Mouse (Mus musculus) hematopoietic stem cell, adult 5-6 weeks (primary cell): ENCODE measurements around the gene Actr8. TPM values are rescaled to one million over a fixed set of nuclear protein-coding genes. Genes with fewer than 3 reads are reported as not detected.

Experiments used
- ATAC-seq, 2 experiments: fragments of 125-278 bp in 1 of 2; replicated peaks in 1 of 2; 2 replicates each; pipeline ENCODE4 v1.8.0; 2016 to 2017; ENCODE audit warnings: inconsistent platforms in 2 of 2, mild to moderate bottlenecking in 2 of 2, moderate number of reproducible peaks in 2 of 2, low read depth in 1 of 2, moderate TSS enrichment in 1 of 2; ENCODE audit not compliant: low FRiP score in 2 of 2, poor library complexity in 2 of 2, severe bottlenecking in 2 of 2, insufficient read depth in 1 of 2, low TSS enrichment in 1 of 2
- total RNA-seq: library from RNA; stranded (forward); fragments of 172-1452, 232-1000 nt; gene quantifications from 2 replicates; pipeline ENCODE4 v1.2.3, GENCODE M21; 2017

Actr8 gene
- total RNA-seq, 1 experiment from 2014 or later = 38.1 TPM

GRCm38 (mm10) chr14:30018846-30019245 lies 40.7 kb downstream of the Actr8 start:
- ATAC-seq = no peak

- no peak for ATAC-seq
These were observed 41.2 kb downstream of the Actr8 start for GRCm38 (mm10) chr14:30019375-30019774.

- no peak for ATAC-seq
These were observed 41.8 kb downstream of the Actr8 start for GRCm38 (mm10) chr14:30019792-30020575.

GRCm38 (mm10) chr14:30022471-30022870 lies 44.3 kb downstream of the Actr8 start:
- ATAC-seq = peak; percentile 50 to 64; a peak in 3 of 4 replicates

- ATAC-seq = peak; percentile 47 to 55; a peak in 2 of 4 replicates
These were observed 46.2 kb downstream of the Actr8 start for GRCm38 (mm10) chr14:30024387-30024786.

GRCm38 (mm10) chr14:30027378-30027777 lies 49.2 kb downstream of the Actr8 start:
- peak in 1 of 2 experiments; percentile 59; a peak in 1 of 4 replicates for ATAC-seq

- no peak; a peak in 1 of 4 replicates for ATAC-seq
These were observed 55.3 kb downstream of the Actr8 start for GRCm38 (mm10) chr14:30033405-30033804.

- no peak for ATAC-seq
These were observed 60.3 kb downstream of the Actr8 start for GRCm38 (mm10) chr14:30038431-30038830.

- ATAC-seq = no peak
These were observed 61.3 kb downstream of the Actr8 start for GRCm38 (mm10) chr14:30039413-30039812.

- ATAC-seq = no peak
These were observed 63.7 kb downstream of the Actr8 start for GRCm38 (mm10) chr14:30041836-30042235.

GRCm38 (mm10) chr14:30043356-30043940 lies 65.3 kb downstream of the Actr8 start:
- peak; percentile 80 to 91 for ATAC-seq

- ATAC-seq = no peak
These were observed 67.1 kb downstream of the Actr8 start for GRCm38 (mm10) chr14:30045239-30045638.

- no peak for ATAC-seq
These were observed 67.6 kb downstream of the Actr8 start for GRCm38 (mm10) chr14:30045704-30046220.

GRCm38 (mm10) chr14:30046976-30047375 lies 68.8 kb downstream of the Actr8 start:
- no peak for ATAC-seq

- no peak for ATAC-seq
These were observed 69.9 kb downstream of the Actr8 start for GRCm38 (mm10) chr14:30048049-30048448.

GRCm38 (mm10) chr14:30050280-30050679 lies 72.1 kb downstream of the Actr8 start:
- no peak for ATAC-seq

- no peak for ATAC-seq
These were observed 76.8 kb downstream of the Actr8 start for GRCm38 (mm10) chr14:30054922-30055321.
